Mouse (Mus musculus) stomach, embryonic 14.5 days (tissue): ENCODE results near the gene Ssh3. TPM values are rescaled to one million over a fixed set of nuclear protein-coding genes. Genes with fewer than 3 reads are reported as not detected.
A peak's percentile ranks its signal among the peaks of the same experiment; 100 is the strongest.

ENCODE experiments used
- ATAC-seq: fragments of 200-750 bp; cut with Nextera tagmentation; 2 replicates; pipeline ENCODE4 v1.8.0; 2017; ENCODE audit warnings: low read depth, moderate TSS enrichment; ENCODE audit not compliant: insufficient number of reproducible peaks, insufficient read depth, low FRiP score
- H3K27ac ChIP-seq: fragments of 300-500 bp; sonication (generic); 2 replicates; pipeline ENCODE4 v1.5.1; 2014; ENCODE audit warnings: mild to moderate bottlenecking, low read length, moderate library complexity, mixed read lengths
- H3K27me3 ChIP-seq: fragments of 300-500 bp; sonication (generic); 2 replicates; pipeline ENCODE4 v1.6.1; 2014; ENCODE audit warnings: low read length, control low read depth, mixed read lengths; ENCODE audit not compliant: control insufficient read depth, insufficient read depth
- H3K36me3 ChIP-seq: fragments of 300-500 bp; sonication (generic); 2 replicates; pipeline ENCODE4 v1.6.1; 2014; ENCODE audit warnings: mild to moderate bottlenecking, control low read depth, low read length, moderate library complexity, mixed read lengths; ENCODE audit not compliant: control insufficient read depth, insufficient read depth
- H3K4me1 ChIP-seq: fragments of 300-500 bp; sonication (generic); 2 replicates; pipeline ENCODE4 v1.6.1; 2014; ENCODE audit warnings: low read length, control low read depth, mixed read lengths; ENCODE audit not compliant: control insufficient read depth, insufficient read depth
- H3K4me2 ChIP-seq: fragments of 300-500 bp; sonication (generic); replicated peaks from 2 replicates; pipeline ENCODE4 v1.6.1; 2014; ENCODE audit warnings: low read depth, low read length, control low read depth
- H3K4me3 ChIP-seq: fragments of 300-500 bp; sonication (generic); 2 replicates; pipeline ENCODE4 v1.5.1; 2014; ENCODE audit warnings: low read depth, low read length, control low read depth
- H3K9ac ChIP-seq: fragments of 300-500 bp; sonication (generic); replicated peaks from 2 replicates; pipeline ENCODE4 v1.6.1; 2014; ENCODE audit warnings: low read depth, mild to moderate bottlenecking, control low read depth, low read length, moderate library complexity, mixed read lengths
- H3K9me3 ChIP-seq: fragments of 300-500 bp; sonication (generic); 2 replicates; pipeline ENCODE4 v1.6.1; 2016; ENCODE audit warnings: low read depth, low read length, control low read depth; ENCODE audit not compliant: control insufficient read depth
- WGBS: fragments of 180-500 bp; shearing (Covaris S2); extraction: QIAGEN DNeasy Blood & Tissue Kit; methylation state at CpG from one replicate; pipeline ENCODE4 v1.1.7; 2014; 5-methylcytosine and 5-hydroxymethylcytosine counted together
- polyA plus RNA-seq: library from polyadenylated mRNA; unstranded; fragments of >200 nt; fragmentation: Nextera tagmentation; extraction: Ambion mirVana; gene quantifications from 2 replicates; pipeline ENCODE4 v1.2.1, GENCODE M21; 2014

Gene Ssh3
- polyA plus RNA-seq, 1 experiment from 2014 or later = 27.9 TPM

DNA sequence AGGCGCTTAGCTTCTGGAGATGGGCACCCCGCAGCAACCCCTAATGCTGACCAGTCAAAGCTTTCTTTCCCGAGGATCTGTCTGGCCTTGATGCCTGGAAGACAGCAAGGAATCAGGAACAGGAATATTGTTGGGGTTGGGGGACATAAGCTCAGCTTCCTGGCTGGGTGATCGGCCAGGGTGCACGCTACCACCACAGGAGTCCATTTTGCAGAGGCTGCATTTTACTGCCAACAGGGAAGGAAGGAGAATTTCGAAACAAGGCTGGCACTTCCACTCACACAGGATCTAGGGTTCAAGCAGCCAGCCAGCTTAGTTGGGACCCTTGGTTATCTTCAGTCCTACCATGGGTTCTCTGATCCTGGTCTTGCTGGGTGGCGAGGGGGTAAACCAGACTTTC is 14.7 kb upstream of the Ssh3 start:
- peak overlapping the region; percentile 50; the same call in 1 of the 2 replicates for H3K4me3 ChIP-seq
- peak overlapping the region; percentile 73 for H3K4me2 ChIP-seq
- H3K36me3 ChIP-seq = peaks cover 29% of the 10 kb centered on the region
- H3K9ac ChIP-seq = no peak overlapping the region
- no peaks in the 10 kb centered on the region for H3K27me3 ChIP-seq
- H3K9me3 ChIP-seq = peaks cover 4% of the 10 kb centered on the region; the same call in 1 of the 2 replicates
- H3K4me1 ChIP-seq = no peaks in the 10 kb centered on the region
- no peak overlapping the region for H3K27ac ChIP-seq
- no peak for ATAC-seq
- 49% methylated on average over 7 of the region's 7 CpGs for WGBS

DNA sequence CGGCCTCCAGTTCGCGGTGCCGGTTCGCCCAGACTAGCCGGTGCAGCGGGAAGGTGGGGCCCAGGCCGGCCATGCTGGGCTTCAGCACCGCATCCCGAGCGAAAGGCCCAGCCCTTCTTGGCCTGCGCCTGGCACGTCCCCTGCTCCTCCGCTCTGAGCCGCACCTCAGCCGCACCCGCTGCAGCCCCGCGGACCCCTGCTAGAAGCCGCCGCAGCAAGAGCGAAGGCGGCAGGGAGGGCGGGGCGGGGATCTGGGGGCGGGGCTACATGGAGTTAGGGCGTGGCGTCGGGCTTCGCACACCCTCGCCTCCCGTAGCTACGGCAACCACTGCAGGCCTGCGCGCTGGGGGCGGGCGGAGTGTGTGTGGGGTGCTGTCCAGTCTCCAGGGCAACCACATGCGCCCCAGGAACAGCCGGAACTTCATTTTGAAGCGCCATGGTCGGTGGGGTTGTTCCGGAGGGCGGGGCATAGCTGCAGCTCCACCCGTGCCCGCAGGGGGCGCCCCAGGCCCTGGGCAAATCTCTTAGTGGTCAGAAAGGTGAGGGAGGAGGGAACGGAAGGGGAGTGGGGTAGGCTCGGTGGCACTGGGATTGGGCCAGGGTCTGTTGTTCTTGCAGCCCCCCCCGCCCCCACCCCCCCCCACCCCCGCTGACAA is 14.0 kb upstream of the Ssh3 start, which contains the start of gene Ankrd13d:
Gene Ankrd13d, minus strand, starts transcription at position 240 of the 656 bp plus-strand sequence.
- H3K36me3 ChIP-seq = peaks cover 24% of the 10 kb centered on the region
- H3K4me3 ChIP-seq = peak within 1 kb of the TSS; percentile 50
- H3K9me3 ChIP-seq = peaks cover 4% of the 10 kb centered on the region; the same call in 1 of the 2 replicates
- H3K4me2 ChIP-seq = peak within 1 kb of the TSS; percentile 73
- H3K9ac ChIP-seq = peak within 1 kb of the TSS; percentile 54
- peak; percentile 94 for ATAC-seq
- no peaks in the 10 kb centered on the region for H3K27me3 ChIP-seq
- 0% methylated on average over 48 of the region's 50 CpGs for WGBS
- no peaks in the 10 kb centered on the region for H3K4me1 ChIP-seq
- no peak within 1 kb of the TSS; the same call in 1 of the 2 replicates for H3K27ac ChIP-seq

DNA sequence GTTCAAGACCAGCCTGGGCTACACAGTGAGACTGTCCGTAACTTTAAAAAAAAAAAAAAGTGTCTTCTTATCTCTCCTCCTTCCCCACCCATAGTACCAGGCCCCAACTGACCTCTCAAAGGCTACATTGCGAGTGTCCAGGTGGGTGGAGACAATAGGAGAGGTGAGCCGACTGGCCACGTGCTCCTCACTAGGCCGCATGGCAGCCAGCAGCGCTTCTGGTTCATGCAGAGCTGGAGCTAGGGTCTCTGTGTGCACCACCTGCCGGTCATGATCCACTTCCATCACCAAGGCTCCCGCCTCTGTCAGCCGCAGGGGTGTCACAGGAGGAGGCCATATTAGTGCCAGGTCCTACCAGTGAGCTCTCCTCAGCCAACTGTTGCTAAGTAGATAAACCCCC is 11.4 kb upstream of the Ssh3 start:
- Histone ChIP-seq H3K4me1 (no peaks in the 10 kb centered on the region), H3K27me3 (no peaks in the 10 kb centered on the region), H3K9ac (no peak overlapping the region), H3K27ac (no peak overlapping the region), H3K9me3 (peaks cover 4% of the 10 kb centered on the region; the same call in 1 of the 2 replicates), H3K36me3 (peaks cover 2% of the 10 kb centered on the region; the same call in 1 of the 2 replicates), H3K4me2 (no peak overlapping the region), H3K4me3 (no peak overlapping the region)
- WGBS = 92% methylated on average over 9 of the region's 9 CpGs
- no peak for ATAC-seq

DNA sequence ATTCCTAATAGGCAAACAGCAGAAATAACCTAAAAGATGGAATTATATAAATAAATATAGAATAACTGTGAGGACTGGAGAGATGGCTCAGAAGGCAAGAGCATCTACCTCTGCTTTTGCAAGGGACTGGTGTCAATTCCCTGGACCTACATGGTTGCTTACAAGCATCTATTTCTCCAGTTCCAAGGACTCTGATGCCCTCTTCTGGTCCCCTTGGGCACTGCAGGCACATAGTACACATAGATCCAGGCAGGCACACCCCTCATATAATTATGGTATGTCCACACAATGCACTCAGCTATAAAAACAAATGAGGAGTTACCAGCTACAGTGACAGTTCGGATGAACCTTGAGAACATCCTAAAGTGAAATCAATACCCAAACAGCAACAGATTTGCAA is 10.5 kb upstream of the Ssh3 start:
- H3K4me1 ChIP-seq = no peaks in the 10 kb centered on the region
- no peak overlapping the region for H3K27ac ChIP-seq
- H3K4me3 ChIP-seq = no peak overlapping the region
- no peak for ATAC-seq
- H3K9ac ChIP-seq = no peak overlapping the region
- no peak overlapping the region for H3K4me2 ChIP-seq
- WGBS = 96% methylated on average over 1 of the region's 1 CpGs
- peaks cover 4% of the 10 kb centered on the region; the same call in 1 of the 2 replicates for H3K9me3 ChIP-seq
- no peaks in the 10 kb centered on the region for H3K27me3 ChIP-seq
- peaks cover 2% of the 10 kb centered on the region; the same call in 1 of the 2 replicates for H3K36me3 ChIP-seq

DNA sequence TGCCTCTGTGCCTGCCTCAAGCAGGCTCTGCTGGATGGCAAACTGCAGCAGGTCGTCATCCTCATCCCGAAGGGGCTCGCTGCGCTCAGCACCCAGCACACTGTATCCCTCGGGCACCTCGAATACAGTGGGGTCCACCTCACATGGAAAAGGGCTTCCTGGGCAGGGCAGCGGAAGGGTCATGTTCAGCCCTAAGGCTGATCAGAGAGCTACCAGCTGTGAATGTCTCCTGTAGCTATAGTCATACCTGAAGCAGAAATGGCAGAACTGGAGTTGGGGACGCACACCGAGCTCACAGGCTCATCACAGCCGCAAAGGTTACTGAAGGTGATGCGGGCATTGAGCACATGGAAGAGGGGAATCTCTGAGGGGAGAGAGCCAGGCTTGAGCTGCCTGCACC is 2.0 kb upstream of the Ssh3 start:
- Histone ChIP-seq H3K4me1 (no peaks in the 10 kb centered on the region), H3K9me3 (no peaks in the 10 kb centered on the region), H3K36me3 (no peaks in the 10 kb centered on the region), H3K27me3 (no peaks in the 10 kb centered on the region), H3K9ac (no peak overlapping the region), H3K4me2 (no peak overlapping the region), H3K4me3 (no peak overlapping the region), H3K27ac (no peak overlapping the region)
- no peak for ATAC-seq
- 90% methylated on average over 11 of the region's 11 CpGs for WGBS

DNA sequence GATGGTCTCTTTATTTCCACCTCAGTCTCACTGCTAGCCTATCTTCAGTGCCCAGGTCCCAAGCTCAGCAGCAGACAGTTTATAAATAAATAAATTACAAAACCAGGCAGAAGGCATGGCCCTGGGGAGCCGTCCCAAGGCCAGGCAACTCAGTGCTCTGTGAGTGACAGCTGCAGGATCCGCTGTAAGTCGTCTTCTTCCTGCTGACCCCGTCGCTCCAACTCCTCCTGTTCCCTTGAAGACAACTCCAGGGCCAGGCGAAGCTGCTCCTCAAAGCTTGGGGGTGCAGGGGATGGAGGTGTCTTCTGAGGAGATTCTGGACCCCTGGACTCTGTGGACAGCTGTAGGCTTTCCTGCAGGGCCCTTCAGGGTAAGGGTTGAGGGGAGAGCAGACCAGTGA is 1.2 kb upstream of the Ssh3 start:
- H3K4me3 ChIP-seq = no peak overlapping the region
- 64% methylated on average over 6 of the region's 6 CpGs for WGBS
- no peak overlapping the region for H3K9ac ChIP-seq
- no peak overlapping the region for H3K4me2 ChIP-seq
- no peaks in the 10 kb centered on the region for H3K4me1 ChIP-seq
- H3K27me3 ChIP-seq = no peaks in the 10 kb centered on the region
- no peak overlapping the region for H3K27ac ChIP-seq
- no peaks in the 10 kb centered on the region for H3K36me3 ChIP-seq
- H3K9me3 ChIP-seq = no peaks in the 10 kb centered on the region
- no peak for ATAC-seq

DNA sequence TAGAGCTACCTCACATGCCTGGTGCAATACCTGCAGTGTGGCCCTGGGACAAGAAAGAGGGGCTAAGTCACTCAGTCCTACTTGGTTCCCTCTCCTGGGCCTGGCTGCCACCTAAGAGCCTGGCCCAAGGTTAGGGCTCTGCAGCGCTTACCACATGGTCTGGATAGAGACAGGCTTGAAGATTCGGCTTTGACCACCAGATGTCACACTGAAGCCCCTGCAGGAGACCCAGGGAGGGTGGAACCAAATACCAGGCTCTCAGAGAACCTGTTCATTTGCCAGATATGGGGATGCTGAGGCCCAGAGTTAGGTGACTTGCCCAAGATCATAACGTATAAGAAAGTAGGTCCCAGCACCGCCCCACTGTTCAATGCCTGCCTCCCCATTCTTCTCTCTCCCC is 3.0 kb downstream of the Ssh3 start:
- no peak overlapping the region for H3K4me3 ChIP-seq
- 65% methylated on average over 4 of the region's 4 CpGs for WGBS
- no peaks in the 10 kb centered on the region for H3K9me3 ChIP-seq
- no peak overlapping the region for H3K4me2 ChIP-seq
- H3K4me1 ChIP-seq = no peaks in the 10 kb centered on the region
- no peak for ATAC-seq
- H3K27me3 ChIP-seq = no peaks in the 10 kb centered on the region
- H3K9ac ChIP-seq = no peak overlapping the region
- no peak overlapping the region for H3K27ac ChIP-seq
- H3K36me3 ChIP-seq = no peaks in the 10 kb centered on the region

DNA sequence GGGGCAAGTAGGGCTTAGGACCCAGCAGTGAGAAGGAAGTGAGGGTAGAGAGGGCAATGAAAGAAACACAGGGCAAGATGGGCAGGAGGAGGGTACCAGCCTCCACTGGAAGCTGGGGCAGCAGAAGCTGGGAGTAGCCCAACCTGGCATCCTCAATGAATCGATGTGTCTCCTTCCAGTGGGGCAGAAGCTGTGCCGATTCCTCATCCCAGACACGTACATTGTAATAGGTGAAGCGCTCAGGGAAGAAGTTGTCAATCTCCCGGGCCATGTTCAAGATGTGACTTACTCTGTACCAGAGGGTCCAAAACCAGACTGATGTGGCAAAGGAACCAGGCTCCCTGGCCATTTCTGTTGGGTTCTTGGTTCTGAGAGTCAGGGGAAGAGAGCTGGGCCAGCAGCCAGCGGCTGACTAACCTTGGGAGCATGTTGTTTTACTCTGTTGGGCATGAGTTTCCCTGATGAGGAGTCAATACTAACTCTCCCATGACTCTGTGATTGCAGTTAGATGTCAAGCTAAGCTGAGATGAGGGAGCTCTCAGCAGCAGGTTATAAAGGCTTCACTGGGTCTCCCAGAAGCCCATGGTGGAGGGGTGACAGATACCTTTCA is 4.7 kb downstream of the Ssh3 start:
- Histone ChIP-seq H3K27me3 (no peaks in the 10 kb centered on the region), H3K27ac (no peak overlapping the region), H3K4me2 (no peak overlapping the region), H3K9me3 (no peaks in the 10 kb centered on the region), H3K4me1 (no peaks in the 10 kb centered on the region), H3K9ac (no peak overlapping the region), H3K4me3 (no peak overlapping the region), H3K36me3 (no peaks in the 10 kb centered on the region)
- no peak for ATAC-seq
- 94% methylated on average over 6 of the region's 6 CpGs for WGBS
